Mouse (Mus musculus) spleen, adult 2 months (tissue): Measurements from ENCODE around the gene Lysmd4.

Source experiments
- CTCF ChIP-seq: fragments of 200-500 bp; IDR thresholded peaks from 2 replicates; pipeline ENCODE4 v1.5.1; 2011; ENCODE audit warnings: mild to moderate bottlenecking, inconsistent platforms; ENCODE audit not compliant: insufficient read depth, insufficient read length, insufficient replicate concordance; ENCODE audit errors: extremely low read depth
- POLR2A ChIP-seq: fragments of 200-500 bp; IDR thresholded peaks from 2 replicates; pipeline ENCODE4 v1.6.1; 2011; ENCODE audit warnings: low read depth, low read length, inconsistent platforms

DNA sequence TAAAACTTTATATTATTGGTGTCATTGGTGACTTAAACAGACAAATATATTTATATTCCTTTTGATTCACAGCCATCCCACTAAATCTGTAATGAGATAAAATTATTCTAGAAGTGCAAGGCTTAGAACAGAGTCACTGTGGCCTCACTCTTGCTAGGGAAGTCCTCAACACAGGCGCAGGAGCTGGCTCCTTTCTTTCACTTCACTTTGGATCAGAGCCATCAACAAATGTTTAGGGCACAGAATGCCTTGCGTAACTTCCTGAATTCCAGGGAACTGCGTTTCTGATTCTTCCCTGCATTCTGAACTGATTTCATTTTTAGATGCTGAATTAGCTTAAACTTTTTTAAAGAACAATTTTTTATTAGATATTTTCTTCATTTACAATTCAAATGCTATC lies 19.6 kb downstream of the Lysmd4 start:
- no peak for TF ChIP-seq POLR2A
- TF ChIP-seq CTCF, result no peak
